Mouse (Mus musculus) fat pad, adult 2 months (tissue): Measurements from ENCODE around the gene Polr2a.
"Not testable (repeated sequence)": the region's sequence is repeated elsewhere in the genome, so short reads cannot be mapped to it uniquely, and the experiment has no call there.

Experiments used
- DNase-seq: peaks from one replicate; pipeline ENCODE4 v3.0.0-alpha.2; 2011; ENCODE audit warnings: low read depth, low spot score; ENCODE audit errors: extremely low read depth

The Polr2a gene

DNA sequence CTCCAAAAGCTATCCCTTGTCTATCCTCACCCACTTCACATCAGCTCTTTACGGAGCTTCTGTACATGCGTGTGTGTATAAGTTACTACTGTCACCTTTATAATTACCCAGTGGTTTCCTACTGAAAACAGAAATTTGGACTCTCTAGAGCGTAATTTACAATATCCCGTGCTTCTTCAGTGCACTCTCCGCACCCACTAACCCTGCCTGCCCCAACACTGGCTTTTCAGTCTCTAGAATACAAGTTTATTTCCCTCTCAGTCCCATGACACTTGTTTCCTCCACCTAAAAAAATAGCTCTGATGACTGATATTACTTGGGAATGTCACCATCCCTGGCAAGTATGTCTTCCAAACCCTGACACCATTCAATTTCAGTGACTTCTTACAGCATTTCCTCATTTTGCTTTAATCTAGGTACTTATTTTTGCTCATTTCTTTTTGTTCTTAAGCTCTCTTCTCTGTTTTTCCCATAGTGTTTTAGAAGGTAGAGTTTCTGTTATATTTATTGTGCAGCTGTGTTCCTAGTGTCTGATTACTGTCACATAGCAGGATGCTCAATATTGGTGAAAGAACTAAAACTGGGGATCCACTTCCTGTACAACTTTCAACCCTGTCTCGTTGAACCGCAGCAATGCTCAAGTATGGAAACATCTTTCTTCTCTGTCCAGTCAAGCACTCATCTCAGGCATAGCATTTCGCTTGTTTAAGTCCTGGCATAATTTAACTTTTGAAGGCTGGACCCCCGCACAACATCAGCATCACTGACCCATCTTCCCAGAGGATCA lies 941 bp downstream of the Polr2a start:
- DNase-seq = no peak

DNA sequence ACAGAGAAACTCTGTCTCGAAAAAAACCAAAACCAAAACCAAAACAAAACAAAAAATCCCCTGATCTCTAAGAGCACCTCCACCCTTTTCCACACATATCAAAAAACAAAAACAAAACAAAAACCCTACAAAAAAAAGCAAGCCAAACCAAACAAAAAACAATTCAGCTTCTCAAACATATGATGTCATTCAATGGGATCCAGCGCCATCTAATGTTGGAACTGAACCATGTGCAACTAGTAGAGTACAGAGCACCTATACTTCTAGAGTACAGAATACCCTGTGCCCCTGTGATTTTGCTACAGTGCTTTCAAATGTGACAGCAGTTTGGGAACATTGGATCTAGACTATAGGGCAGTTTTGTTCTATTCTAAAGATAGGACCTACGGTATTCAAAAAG lies 3.7 kb downstream of the Polr2a start:
- no peak for DNase-seq

DNA sequence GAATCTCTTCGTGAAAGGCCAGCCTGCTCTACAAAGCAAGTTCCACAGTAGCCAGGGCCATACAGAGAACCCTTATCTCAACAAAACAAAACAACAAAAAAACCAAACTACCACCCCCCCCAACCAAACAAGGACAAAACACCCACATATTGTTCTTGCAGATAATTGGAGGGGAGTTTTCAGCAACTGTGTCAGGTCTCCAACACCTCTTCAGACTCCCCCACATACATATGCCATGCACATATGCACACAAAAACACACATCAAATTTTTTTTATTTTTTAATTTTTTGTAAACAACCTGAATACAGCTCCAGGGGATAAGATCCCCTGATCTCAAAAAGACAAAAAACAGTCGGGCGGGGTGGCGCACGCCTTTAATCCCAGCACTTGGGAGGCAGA lies 4.2 kb downstream of the Polr2a start:
- no peak for DNase-seq

DNA sequence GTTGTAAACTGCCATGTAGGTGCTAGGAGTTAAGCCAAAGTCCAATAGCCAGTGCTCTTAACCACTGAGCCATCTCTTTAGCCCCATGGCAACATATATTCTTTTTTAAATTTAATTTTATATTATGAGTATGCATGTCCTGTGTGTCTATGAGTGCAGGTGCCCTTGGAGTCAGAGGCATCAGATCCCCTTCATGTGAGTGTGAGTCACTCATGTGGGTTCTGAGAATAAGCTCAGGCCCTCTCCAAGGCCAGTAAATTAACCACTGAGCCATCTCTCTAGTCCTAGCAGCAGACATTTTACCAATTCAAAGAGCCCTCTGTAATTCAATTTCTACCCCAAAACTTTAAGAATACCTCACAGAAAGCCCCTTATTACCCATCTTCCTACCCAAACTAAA lies 5.8 kb downstream of the Polr2a start:
- DNase-seq = no peak

DNA sequence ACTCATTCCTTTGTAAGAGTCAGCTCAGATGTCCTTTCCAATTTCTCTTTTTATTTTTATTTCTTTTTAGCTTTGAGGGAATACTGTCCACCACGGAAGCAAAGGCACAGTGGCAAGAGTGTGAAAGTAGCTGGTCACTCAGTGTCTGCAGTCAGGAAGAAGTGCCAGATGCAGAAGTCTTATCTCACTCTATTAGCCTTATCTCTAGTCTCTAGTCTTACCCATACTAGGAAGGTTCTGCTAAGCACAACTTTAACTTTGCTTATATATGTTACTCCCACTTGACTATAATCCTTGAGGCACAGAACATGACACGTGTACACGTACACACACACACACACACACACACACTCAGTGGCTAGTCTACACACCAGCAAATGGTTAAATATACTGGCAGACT lies 6.8 kb downstream of the Polr2a start:
- no peak for DNase-seq

DNA sequence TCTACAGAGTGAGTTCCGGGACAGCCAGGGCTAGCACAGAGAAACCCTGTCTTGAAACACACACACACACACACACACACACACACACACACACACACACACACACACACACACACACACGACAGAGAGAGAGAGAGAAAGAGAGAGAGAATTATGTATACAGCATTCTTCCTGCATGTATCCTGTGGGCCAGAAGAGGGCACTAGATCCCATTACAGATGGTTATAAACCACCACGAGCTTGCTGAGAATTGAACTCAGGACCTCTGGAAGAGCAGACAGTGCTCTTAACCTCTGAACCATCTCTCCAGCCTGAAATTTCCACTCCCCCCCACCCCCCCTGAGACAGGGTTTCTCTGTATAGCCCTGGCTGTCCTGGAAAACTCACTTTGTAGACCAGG lies 27.0 kb downstream of the Polr2a start:
- not testable (repeated sequence) for DNase-seq

DNA sequence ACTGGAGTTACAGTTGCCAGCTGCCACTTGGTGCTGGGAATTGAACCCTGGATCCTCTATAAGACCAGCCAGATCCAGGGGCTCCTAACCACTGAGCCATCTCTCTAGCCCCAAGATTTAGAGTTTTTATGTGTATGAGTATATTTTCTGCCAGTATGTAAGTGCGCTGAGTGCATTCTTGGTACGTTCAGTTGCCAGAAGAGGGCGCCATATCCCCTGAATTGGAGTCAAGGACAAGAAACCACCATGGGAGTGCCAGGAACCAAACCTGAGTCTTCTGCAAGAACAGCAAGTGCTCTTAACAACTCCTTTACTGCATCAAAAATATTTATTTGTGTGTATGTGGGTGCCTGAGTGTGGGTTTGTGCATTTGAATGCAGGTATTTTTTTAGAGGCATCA lies 29.4 kb downstream of the Polr2a start:
- no peak for DNase-seq

DNA sequence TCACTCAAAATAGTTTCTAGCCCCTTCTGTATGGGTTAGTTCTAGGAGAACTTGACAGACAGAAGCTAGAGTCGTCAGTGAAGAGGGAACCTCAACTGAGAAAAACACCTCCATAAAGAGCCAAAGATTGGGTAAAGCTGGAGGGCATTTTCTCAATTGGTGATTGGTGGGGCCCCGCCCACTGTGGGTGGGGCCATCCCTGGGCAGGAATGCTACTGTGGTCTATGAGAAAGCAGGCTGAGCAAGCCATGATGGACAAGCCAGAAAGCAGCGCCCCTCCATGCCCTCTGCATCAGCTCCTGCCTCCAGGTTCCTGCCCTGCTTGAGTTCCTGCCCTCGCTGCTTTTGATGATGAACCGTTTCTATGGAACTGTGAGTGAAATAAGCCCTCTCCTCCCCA lies 32.5 kb downstream of the Polr2a start:
- no peak for DNase-seq

DNA sequence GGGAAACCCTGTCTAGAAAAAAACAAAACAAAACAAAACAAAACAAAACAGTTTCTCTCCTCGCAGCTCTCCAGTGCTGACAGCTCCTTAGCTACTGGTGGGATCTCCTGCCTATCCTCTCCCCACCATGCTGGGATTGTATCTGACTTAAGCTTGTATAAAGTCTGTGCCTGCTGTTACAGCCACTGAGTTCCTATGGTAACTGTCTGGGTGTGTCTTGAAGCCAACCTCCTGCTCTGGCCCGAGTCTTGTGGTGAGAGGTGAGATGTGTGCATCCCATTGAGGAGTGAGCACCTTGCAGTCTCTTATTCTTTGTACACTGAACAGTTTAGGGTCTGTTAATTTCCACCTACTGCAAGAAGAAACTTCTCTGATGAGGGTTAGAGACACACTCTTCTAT lies 35.4 kb downstream of the Polr2a start:
- DNase-seq = no peak

DNA sequence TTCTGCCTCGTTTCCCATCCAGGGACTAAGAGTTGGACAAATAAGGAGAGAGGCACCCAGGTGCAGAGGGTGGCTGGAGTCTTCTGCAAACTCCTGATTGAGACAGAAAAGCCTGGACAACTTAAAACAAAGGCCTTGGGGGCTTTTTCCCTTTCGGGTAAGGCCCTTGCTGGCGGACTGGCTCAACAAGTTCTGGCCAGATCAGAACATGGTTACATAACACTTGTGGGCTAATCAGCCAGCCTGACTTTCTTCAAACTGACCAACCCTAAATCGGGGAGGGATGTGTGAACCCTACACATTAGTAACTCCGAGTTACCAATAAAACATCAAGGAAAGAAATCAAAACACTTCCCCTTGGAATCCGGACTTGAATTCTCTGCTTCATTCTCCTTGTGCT lies 37.6 kb downstream of the Polr2a start:
- DNase-seq = peak; percentile 73

DNA sequence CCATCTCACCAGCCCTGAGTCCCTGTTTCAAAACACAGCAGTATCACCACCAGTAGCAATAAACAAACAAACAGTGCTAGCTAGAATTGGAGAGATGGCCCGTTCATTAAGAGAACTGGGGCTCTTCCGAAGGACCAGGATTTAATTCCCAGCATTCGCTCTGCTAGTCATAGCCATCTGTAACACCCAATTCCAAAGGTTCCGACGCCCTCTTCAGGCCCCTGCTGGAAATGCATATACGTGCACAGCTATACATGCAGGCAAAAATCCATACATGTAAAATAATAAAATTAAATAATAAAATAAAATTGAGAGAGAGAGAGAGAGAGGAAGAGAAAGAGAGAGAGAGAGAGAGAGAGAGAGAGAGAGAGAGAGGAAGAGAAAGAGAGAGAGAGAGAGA lies 39.0 kb downstream of the Polr2a start:
- no peak for DNase-seq

DNA sequence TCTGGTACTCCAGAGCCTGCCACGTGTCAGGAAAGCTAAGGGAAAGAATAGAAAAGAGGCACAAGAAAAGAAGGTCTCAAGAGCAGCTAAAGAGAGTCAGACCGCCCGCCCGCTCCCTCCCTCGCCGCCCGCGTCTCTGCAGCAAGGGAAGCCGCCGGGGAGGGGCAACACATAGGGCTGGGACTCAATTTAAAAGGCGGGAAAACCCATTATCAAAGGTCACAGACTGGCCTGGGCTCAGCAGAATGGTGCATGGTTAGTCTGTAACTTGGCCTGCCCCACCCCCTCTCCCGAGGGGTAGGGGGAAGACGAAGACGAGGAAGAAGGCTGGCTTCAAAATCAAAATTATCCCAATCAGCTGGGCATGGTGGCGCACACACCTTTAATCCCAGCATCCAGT lies 39.8 kb downstream of the Polr2a start:
- no peak for DNase-seq

DNA sequence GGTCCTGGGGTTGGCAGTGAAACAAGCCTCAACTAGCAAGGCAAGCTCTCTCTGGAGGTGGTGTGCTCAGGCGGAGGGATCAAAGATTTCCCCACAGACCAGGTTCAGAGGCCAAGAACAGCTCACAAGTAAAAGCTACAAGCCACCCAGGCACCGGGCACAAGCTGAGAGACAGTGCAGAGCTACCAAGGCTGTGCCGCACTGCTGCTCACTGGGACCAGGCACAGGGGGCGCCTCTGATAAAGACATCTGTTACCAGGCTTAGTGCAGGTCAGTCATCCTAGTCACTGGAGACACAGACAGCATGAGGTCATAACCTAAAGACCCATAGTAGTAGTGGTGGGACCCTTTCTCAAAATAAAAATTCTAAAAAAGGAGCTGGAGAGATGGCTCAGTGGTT lies 41.5 kb downstream of the Polr2a start:
- DNase-seq = no peak

DNA sequence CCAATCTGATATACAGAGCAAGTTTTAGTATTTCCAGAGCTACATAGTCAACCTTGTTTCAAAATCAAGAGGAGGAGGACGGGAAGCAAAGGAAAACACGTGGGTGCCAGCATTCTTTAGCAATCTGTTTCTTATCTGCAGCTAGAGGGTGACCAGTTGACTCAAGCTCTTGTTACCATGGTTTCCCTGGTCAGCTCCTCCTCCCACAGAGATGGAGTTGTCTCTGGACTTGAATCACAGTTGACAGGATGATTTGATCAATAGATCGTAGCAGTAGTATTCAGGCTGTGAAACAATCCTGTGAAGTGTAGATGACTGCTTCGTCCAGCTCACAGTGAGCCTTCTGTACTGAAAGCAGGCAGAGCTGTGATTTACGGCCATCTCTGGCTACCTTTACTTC lies 42.5 kb downstream of the Polr2a start:
- peak; percentile 77 for DNase-seq

DNA sequence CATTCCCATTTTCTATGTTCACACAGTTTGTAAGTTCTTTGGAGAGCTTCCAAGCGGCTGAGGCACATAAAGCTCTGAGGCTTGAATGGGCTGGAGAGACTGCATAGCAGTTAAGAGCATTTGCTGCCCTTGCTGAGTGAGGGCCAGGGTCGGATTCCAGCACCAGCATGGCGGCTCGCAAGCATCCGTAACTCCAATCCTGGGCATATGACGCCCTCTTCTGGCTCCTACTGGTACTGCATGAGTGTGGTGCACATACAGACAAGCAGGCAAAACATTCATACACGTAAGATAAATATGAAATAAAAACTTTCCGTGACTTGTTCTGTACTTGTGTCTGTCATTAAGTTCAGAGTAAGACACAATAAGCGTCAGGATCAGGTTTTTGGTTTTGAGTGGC lies 43.0 kb downstream of the Polr2a start:
- DNase-seq = no peak

DNA sequence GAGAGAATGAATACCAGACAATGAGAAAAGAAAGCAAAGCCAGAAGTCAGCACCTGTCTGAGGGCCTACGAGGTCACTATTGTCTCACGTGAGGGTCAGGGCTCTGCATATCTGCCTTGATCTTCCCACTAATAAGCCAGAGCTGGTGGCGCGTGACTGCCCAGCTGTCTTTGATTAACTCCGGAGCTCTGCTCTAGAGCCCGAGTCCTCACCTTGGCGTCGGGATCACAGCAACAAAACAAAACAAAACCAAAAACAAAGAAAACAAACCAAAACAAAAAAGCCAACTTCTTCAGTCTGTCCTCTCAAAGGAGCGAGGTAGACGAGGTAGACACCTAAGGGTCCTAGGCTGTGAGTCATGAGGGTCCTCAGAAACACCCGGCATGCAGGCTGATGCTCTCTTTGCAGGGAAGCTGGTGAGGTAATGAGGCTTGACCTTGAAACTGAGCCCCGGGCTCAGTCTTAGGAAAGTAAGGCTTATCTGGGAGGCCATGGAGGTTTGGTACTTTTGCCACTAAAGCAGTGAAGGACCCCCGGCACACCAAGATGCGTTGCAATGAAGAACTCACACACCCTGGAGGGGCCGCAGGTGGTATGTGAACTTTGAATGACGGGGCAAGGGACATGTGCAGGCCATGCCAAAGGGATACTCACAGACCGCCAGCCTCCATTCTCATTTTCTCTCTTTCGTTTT lies 43.7 kb downstream of the Polr2a start:
- no peak for DNase-seq

DNA sequence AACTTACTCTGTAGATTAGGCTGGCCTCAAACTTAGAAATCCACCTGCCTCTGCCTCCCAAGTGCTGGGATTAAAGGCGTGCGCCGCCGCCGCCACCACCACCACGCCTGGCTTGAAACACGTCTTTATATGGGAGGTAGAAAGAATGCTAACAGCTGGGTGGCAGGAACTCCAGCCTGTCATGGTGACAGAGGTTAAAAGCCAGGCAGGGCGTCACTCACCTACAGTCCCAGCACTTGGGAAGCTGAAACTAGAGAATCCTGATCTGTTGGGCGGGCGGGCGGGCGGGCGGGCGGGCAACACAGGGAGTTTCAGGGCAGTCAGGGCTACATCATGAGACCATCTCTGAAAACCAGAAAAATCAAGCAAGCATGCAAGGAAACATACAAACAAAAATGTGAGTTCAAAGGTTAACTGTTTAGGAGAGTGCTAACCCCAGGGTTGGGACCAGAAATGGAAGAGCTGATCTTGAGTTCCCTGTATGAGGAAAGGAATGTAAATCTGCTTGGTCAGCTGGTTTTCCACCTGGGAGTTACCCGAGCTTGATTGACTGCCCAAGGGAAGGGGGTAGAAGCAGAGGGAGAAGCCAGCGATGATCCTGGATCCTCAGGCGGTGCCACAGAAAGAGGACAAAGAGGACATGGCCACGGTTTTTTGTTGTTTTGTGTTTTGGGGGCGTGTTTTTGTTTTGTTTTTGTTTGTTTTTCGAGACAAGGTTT lies 45.3 kb downstream of the Polr2a start:
- DNase-seq = no peak

DNA sequence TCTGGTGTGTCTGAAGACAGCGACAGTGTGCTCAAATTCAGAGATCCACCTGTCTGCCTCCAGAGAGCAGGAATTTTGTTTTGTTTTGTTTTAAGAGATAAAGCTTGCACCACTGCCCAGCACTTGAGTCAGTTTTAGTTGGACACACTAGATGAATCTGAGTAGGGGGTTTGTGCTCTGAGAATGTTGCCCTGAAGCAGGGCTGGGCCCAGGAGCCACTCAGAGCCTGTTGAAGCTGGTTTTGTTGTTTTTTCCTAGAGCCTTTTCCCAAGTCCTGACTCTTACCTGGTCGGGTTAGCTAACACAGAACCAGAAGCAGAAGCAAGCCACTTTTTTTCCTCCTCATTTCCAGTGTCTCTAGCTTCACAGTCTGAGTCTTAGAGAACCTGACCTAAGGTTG lies 47.4 kb downstream of the Polr2a start:
- no peak for DNase-seq

DNA sequence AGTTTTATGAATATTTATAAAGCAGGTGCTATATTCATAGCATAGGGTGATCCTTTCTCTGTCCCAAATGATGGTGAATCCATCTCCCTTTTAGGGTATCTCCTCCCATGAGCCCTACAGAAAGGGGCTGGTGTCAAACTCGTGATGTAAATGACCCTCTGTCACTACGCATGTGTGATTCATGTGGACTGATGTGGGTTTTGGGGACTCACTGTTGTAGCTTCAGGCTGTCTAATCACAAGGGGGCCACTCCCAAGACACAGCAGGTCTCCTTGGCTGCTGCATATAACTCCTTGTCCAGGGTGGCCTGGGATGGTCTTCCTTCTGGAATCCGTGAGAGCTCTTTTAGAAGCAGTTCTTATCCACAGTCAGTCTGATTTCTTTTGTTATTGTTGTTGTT lies 48.0 kb downstream of the Polr2a start:
- no peak for DNase-seq

DNA sequence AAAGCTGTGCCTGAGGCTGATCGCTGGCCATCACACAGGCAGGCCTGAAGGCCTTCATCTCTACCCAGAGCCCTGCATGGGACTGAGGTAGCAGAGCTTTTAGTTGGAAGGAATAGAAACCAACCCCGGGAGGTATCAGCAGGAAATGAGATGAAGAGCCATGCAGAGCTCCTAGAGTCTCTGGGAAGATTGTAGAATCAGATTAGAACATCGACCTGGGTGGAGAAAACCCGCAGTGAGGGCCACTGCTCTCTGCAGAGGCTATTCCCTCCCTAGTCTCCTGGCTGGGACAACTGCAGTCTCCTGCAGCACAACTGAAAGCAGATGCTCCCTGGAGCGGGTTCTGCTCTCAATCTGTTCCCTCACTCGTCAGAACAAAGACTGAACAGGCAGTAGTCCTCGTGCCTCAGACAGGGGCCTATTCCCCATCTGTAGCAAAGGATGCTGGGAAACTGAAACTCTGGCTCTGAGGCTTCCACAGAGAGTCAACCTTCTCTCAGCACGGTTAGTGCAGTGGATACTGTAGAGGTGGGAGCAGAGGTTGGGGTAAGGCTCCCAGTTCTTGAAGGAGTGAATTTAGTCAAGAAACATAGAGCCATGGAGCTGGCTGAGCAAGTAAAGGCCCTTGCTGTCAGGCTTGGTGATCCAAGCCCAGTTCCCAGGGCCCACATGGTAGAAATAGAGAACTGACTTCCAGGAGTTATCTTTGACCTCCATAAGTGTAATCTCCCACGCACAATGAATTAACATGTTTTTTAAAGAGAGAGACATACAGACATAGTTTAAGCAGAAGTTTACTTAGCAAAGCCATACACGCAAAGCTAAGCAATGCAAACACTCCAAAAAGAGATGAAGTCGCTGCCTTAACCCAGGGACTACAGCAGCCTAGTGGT lies 48.6 kb downstream of the Polr2a start:
- no peak for DNase-seq

DNA sequence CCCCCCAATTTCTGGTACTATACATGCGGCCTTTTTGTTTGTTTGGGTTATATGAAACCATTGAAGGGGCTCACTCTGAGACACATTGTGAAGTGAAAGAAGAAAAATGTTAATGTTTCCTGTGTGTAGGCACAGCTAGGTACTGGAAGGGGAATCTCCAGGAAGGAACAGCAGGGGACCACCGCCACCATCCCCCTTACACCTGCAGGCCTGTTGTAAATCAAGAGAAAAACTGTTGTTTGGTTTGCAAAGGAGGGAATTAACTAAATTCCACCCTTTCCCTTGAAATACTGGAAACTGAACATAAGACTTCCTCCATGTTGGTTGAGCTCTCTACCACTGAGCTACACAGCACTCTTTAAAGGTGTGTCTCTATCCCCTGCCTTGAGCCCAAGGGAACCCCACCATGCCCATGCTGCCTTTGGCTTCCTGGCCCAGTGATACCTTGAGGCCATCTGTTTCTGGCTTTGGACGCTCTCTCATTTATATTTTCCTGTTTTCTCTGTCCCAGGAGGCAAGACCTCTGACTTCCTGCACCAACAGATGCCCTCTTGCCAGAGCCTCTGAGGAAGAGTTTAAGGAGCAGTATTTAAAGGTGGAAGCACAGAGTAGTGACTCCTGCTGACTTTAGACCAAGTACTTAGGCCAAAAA lies 49.7 kb downstream of the Polr2a start:
- DNase-seq = no peak
